Mouse (Mus musculus) lung, embryonic 16.5 days (tissue): ENCODE data around the gene Cubn. TPM values are rescaled to one million over a fixed set of nuclear protein-coding genes. Genes with fewer than 3 reads are reported as not detected.

Experiments
- ATAC-seq: fragments of 200-750 bp; cut with Nextera tagmentation; 2 replicates; pipeline ENCODE4 v1.8.0; 2017; ENCODE audit warnings: low read depth, mild to moderate bottlenecking, moderate library complexity
- H3K27ac ChIP-seq: fragments of 300-500 bp; sonication (generic); 2 replicates; pipeline ENCODE4 v1.5.1; 2014; ENCODE audit warnings: mild to moderate bottlenecking, control low read depth, low read length
- H3K27me3 ChIP-seq: fragments of 300-500 bp; sonication (generic); 2 replicates; pipeline ENCODE4 v1.6.1; 2014; ENCODE audit warnings: low read depth, low read length, mixed read lengths; ENCODE audit not compliant: control insufficient read depth, insufficient read depth
- H3K36me3 ChIP-seq: fragments of 300-500 bp; sonication (generic); 2 replicates; pipeline ENCODE4 v1.6.1; 2014; ENCODE audit warnings: low read length; ENCODE audit not compliant: control insufficient read depth, insufficient read depth
- H3K4me1 ChIP-seq: fragments of 300-500 bp; sonication (generic); replicated peaks from 2 replicates; pipeline ENCODE4 v1.6.1; 2014; ENCODE audit warnings: low read length, mixed read lengths; ENCODE audit not compliant: control insufficient read depth, insufficient read depth
- H3K4me2 ChIP-seq: fragments of 300-500 bp; sonication (generic); 2 replicates; pipeline ENCODE4 v1.6.1; 2014; ENCODE audit warnings: low read depth, low read length, control low read depth
- H3K4me3 ChIP-seq: fragments of 300-500 bp; sonication (generic); 2 replicates; pipeline ENCODE4 v1.5.1; 2014; ENCODE audit warnings: mild to moderate bottlenecking, low read length, control low read depth
- H3K9ac ChIP-seq: fragments of 300-500 bp; sonication (generic); 2 replicates; pipeline ENCODE4 v1.6.1; 2014; ENCODE audit warnings: low read length, control low read depth
- H3K9me3 ChIP-seq: fragments of 300-500 bp; sonication (generic); 2 replicates; pipeline ENCODE4 v1.6.1; 2016; ENCODE audit warnings: low read length; ENCODE audit not compliant: control insufficient read depth
- WGBS: fragments of 180-500 bp; shearing (Covaris S2); extraction: QIAGEN DNeasy Blood & Tissue Kit; methylation state at CpG from one replicate; pipeline ENCODE4 v1.1.7; 2014; 5-methylcytosine and 5-hydroxymethylcytosine counted together
- polyA plus RNA-seq: library from polyadenylated mRNA; unstranded; fragments of >200 nt; fragmentation: Nextera tagmentation; extraction: Ambion mirVana; gene quantifications from 2 replicates; pipeline ENCODE4 v1.2.1, GENCODE M21; 2015

Cubn gene
- polyA plus RNA-seq, 1 experiment from 2014 or later = 0.75 TPM

- H3K36me3 ChIP-seq = no peaks in the 10 kb centered on the region
- H3K9ac ChIP-seq = peak overlapping the region; percentile 34
- peak; percentile 79 for ATAC-seq
- H3K4me1 ChIP-seq = peaks cover 13% of the 10 kb centered on the region
- H3K27ac ChIP-seq = peak overlapping the region; percentile 88
- H3K27me3 ChIP-seq = no peaks in the 10 kb centered on the region
- 25% methylated on average over 4 of the region's 4 CpGs for WGBS
- H3K4me2 ChIP-seq = no peak overlapping the region
- H3K9me3 ChIP-seq = no peaks in the 10 kb centered on the region
- no peak overlapping the region for H3K4me3 ChIP-seq
These were observed 106.7 kb downstream of the Cubn start for GRCm38 (mm10) chr2:13384775-13385541.

- H3K27me3 ChIP-seq = no peaks in the 10 kb centered on the region
- H3K4me2 ChIP-seq = no peak overlapping the region
- H3K9ac ChIP-seq = no peak overlapping the region
- H3K27ac ChIP-seq = no peak overlapping the region
- H3K9me3 ChIP-seq = no peaks in the 10 kb centered on the region
- 84% methylated on average over 4 of the region's 4 CpGs for WGBS
- H3K4me1 ChIP-seq = peaks cover 13% of the 10 kb centered on the region
- H3K36me3 ChIP-seq = no peaks in the 10 kb centered on the region
- H3K4me3 ChIP-seq = no peak overlapping the region
- ATAC-seq = no peak
These were observed 115.4 kb downstream of the Cubn start for GRCm38 (mm10) chr2:13376166-13376565.

- WGBS = 58% methylated on average over 1 of the region's 1 CpGs
These were observed 118.3 kb downstream of the Cubn start for GRCm38 (mm10) chr2:13373291-13373690.

GRCm38 (mm10) chr2:13372825-13373224 is 118.8 kb downstream of the Cubn start:
- no peaks in the 10 kb centered on the region for H3K27me3 ChIP-seq
- peak overlapping the region; percentile 86 for H3K27ac ChIP-seq
- H3K9me3 ChIP-seq = no peaks in the 10 kb centered on the region
- H3K4me2 ChIP-seq = no peak overlapping the region
- ATAC-seq = no peak; the same call in 1 of the 2 replicates
- H3K4me3 ChIP-seq = no peak overlapping the region
- H3K36me3 ChIP-seq = no peaks in the 10 kb centered on the region
- no peak overlapping the region for H3K9ac ChIP-seq
- H3K4me1 ChIP-seq = peaks cover 13% of the 10 kb centered on the region
- WGBS = 47% methylated on average over 3 of the region's 3 CpGs

More at GRCm38 (mm10) chr2:13373291-13373690, 118.3 kb downstream of the Cubn start:
- Histone ChIP-seq H3K27me3 (no peaks in the 10 kb centered on the region), H3K27ac (no peak overlapping the region), H3K4me3 (no peak overlapping the region), H3K9me3 (no peaks in the 10 kb centered on the region), H3K4me1 (peaks cover 13% of the 10 kb centered on the region), H3K9ac (no peak overlapping the region), H3K4me2 (no peak overlapping the region), H3K36me3 (no peaks in the 10 kb centered on the region)
- no peak for ATAC-seq

GRCm38 (mm10) chr2:13372256-13372824 is 119.3 kb downstream of the Cubn start:
- peak; percentile 95 for ATAC-seq
- Histone ChIP-seq H3K4me3 (no peak overlapping the region), H3K4me2 (peak overlapping the region; percentile 35; the same call in 1 of the 2 replicates), H3K27ac (peak overlapping the region; percentile 86), H3K4me1 (peaks cover 13% of the 10 kb centered on the region), H3K9ac (0 out of 2 replicates have a peak overlapping the region, but pooled peaks have one; percentile 14), H3K27me3 (no peaks in the 10 kb centered on the region), H3K36me3 (no peaks in the 10 kb centered on the region), H3K9me3 (no peaks in the 10 kb centered on the region)
- WGBS = 8% methylated on average over 5 of the region's 5 CpGs

- H3K9me3 ChIP-seq = no peaks in the 10 kb centered on the region
- H3K36me3 ChIP-seq = no peaks in the 10 kb centered on the region
- 3% methylated on average over 4 of the region's 4 CpGs for WGBS
- peak; percentile 63 for ATAC-seq
- H3K27me3 ChIP-seq = no peaks in the 10 kb centered on the region
- H3K9ac ChIP-seq = peak overlapping the region; percentile 32; the same call in 1 of the 2 replicates
- H3K4me3 ChIP-seq = no peak overlapping the region
- H3K27ac ChIP-seq = peak overlapping the region; percentile 86
- no peak overlapping the region for H3K4me2 ChIP-seq
- H3K4me1 ChIP-seq = peaks cover 13% of the 10 kb centered on the region
These were observed 119.8 kb downstream of the Cubn start for GRCm38 (mm10) chr2:13371797-13372170.

- ATAC-seq = no peak
- 43% methylated on average over 10 of the region's 10 CpGs for WGBS
- Histone ChIP-seq H3K9me3 (no peaks in the 10 kb centered on the region), H3K27me3 (no peaks in the 10 kb centered on the region), H3K4me1 (peaks cover 13% of the 10 kb centered on the region), H3K36me3 (no peaks in the 10 kb centered on the region), H3K4me3 (no peak overlapping the region), H3K9ac (0 out of 2 replicates have a peak overlapping the region, but pooled peaks have one; percentile 32), H3K27ac (peak overlapping the region; percentile 86), H3K4me2 (no peak overlapping the region)
These were observed 120.4 kb downstream of the Cubn start for GRCm38 (mm10) chr2:13371072-13371796.

- H3K36me3 ChIP-seq = no peaks in the 10 kb centered on the region
- H3K4me1 ChIP-seq = peaks cover 13% of the 10 kb centered on the region
- ATAC-seq = no peak
- no peak overlapping the region for H3K4me2 ChIP-seq
- no peaks in the 10 kb centered on the region for H3K9me3 ChIP-seq
- H3K27me3 ChIP-seq = no peaks in the 10 kb centered on the region
- 0 out of 2 replicates have a peak overlapping the region, but pooled peaks have one; percentile 86 for H3K27ac ChIP-seq
- 55% methylated on average over 2 of the region's 2 CpGs for WGBS
- H3K9ac ChIP-seq = no peak overlapping the region
- H3K4me3 ChIP-seq = no peak overlapping the region
These were observed 121.1 kb downstream of the Cubn start for GRCm38 (mm10) chr2:13370556-13370955.

GRCm38 (mm10) chr2:13368517-13368916 is 123.1 kb downstream of the Cubn start:
- Histone ChIP-seq H3K4me1 (peaks cover 13% of the 10 kb centered on the region), H3K9me3 (no peaks in the 10 kb centered on the region), H3K27ac (no peak overlapping the region), H3K9ac (no peak overlapping the region), H3K36me3 (no peaks in the 10 kb centered on the region), H3K4me3 (no peak overlapping the region), H3K27me3 (no peaks in the 10 kb centered on the region), H3K4me2 (no peak overlapping the region)
- 44% methylated on average over 3 of the region's 3 CpGs for WGBS
- no peak for ATAC-seq
